Mouse (Mus musculus) liver, adult (tissue): Measurements from ENCODE around the gene Kctd11.
A peak's percentile ranks its signal among the peaks of the same experiment; 100 is the strongest.

Experiments
- GATA4 ChIP-seq: IDR thresholded peaks from 2 replicates; pipeline ENCODE4 v1.6.1; 2014; ENCODE audit warnings: mild to moderate bottlenecking, low read length; ENCODE audit not compliant: insufficient replicate concordance

The Kctd11 gene

GRCm38 (mm10) chr11:69914917-69915430 is 33.8 kb upstream of the Kctd11 start:
- TF ChIP-seq GATA4: no peak

GRCm38 (mm10) chr11:69914372-69914764 is 33.2 kb upstream of the Kctd11 start:
- TF ChIP-seq GATA4: no peak

DNA sequence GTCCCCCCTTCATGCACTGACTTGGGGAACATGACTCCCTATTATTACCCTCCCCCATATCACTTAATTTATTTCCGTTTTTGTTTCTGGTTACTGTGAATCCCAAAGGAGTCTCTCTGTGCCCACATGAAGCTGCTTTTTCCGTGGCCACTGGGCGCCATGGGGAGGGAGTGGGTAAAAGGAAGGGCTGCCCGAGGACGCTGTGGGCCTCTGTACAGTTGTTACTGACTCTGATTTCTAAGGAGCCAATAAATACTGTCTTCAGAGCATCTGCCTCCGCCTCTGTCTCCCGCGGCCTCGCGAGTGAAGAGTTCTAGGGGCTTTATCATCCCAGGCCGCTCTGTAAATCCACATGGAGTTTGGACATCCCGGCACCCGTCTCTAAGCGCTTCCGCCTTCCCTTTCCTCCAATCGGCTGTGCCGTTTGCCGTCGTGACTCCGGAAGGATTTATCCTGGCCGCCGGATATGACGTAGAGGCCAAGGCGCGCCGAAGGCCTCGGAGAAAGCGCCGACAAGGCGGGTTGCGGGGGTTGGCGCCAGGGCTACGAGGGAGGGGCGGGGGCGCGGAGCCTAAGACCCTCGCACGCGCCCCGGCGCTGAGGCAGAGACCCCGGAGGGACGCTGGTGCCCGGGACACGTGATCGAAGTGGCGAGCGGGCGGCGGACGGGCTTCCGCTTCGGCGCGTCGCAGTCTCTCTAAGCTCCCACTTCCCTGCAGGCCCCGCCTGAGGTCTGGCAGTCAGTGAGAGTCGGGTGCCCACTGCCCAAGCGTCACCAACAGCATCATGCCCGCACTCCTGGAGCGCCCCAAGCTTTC is 32.6 kb upstream of the Kctd11 start, which contains the start of gene Gps2:
Gps2 (plus strand) TSS at position 335 of the 818 bp plus-strand sequence.
- TF ChIP-seq GATA4: no peak

DNA sequence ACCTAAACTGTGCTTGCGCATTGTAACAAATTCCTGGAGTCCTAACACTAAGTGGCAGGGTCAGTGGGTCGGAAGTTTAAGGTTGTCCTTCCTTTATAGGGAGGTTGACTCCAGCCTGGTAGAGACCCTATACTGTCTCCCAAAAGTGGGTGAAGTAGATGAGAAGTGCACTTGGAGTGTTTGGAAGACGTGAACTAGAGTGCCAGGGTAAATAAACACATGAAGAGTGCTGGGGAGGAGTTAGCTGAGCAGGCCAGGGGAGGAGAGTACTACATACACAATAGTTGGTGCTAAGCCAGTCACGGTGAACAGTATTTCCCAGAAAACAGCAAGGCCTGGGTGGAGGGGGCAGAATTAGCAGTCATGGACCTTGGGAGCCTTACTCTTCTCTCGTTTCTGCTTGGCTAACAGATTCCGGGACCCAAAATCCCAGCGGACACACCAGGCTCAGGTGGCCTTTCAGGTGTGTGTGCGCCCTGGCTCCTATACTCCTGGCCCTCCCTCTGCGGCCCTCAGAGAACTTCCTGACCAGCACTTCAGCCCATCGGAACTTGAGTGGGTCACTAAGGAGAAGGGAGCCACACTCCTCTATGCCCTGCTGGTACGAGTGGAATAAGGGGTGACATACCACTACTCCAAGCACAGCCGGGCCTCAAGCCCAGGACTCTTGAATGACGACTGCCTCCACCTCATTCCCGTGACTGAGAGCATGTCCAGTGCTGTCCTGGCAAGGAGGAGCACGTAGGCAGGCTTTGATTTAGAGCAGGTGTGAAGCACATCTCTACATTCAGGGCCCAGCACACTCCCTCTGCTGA is 31.7 kb upstream of the Kctd11 start:
- no peak for TF ChIP-seq GATA4

GRCm38 (mm10) chr11:69911701-69912100 is 30.5 kb upstream of the Kctd11 start:
- TF ChIP-seq GATA4: no peak

DNA sequence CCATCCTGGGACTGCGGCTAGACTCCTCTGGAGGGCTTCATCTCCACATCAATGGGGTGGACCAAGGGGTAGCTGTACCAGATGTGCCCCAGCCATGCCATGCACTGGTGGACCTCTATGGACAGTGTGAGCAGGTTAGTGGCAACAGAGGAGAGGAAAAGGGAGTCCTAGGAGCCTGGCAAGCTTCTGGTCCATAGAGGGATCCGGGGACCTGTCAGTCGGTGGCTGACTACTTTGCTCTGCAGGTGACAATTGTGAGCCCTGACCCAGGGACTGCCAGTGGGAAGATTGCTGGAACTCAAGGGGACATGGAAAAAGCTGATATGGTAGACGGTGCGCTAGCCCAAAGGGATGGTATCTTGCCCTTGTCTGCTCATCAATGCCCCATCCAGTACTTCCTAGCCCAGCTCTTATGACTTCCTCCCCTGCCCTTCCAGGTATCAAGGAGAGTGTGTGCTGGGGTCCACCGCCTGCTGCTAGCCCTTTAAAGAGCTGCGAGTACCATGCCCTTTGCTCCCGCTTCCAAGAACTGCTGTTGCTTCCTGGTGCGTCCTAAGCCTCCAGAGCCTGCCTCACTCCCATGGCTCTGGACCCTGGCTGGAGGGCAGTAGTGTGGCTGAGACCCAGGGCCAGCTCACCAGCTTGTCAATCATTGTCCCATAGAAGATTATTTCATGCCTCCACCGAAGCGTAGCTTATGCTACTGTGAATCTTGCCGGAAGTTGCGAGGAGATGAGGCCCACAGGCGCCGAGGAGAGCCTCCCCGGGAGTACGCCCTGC is 29.8 kb upstream of the Kctd11 start:
- TF ChIP-seq GATA4: no peak

DNA sequence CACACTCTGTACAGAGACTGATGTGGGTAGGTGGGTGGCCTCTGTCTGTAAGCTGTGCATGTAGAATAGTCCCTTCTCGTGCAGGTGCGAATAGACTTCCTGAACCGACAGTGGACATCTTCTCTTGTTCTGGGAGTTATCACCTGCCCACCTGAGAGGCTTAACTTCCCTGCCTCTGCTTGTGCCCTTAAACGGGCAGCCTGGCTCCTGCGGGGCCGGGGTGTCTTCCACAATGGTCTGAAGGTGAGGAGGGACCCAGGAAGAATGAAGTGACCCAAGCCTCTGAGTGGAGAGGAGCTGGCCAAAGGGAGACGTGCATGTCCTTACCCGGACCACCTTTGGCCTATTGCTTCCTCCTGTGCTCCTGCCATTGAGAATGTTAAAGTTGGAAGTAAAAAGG is 29.0 kb upstream of the Kctd11 start:
- TF ChIP-seq GATA4: no peak

DNA sequence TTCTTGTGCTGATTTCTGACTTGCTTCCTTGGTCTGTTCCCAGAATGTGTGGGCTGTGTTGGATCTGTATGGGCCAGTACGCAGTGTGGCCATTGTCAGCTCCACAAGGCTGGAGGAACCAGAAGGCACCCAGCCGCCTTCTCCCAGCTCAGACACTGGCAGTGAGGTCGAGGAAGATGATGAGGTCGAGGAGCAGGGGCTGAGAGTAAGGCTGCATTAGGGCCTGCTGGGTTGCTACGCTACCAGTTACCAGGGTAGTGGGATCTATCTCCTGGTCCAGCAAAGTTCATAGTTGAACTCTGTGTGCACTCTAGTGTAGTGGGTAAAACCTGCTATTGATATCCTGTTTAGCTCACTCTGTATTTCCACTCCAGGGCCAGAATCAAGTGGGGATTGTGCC is 28.0 kb upstream of the Kctd11 start:
- no peak for TF ChIP-seq GATA4

GRCm38 (mm10) chr11:69908645-69909044 is 27.4 kb upstream of the Kctd11 start:
- TF ChIP-seq GATA4: no peak

- no peak for TF ChIP-seq GATA4
These were observed 23.1 kb upstream of the Kctd11 start for GRCm38 (mm10) chr11:69904311-69904710.

DNA sequence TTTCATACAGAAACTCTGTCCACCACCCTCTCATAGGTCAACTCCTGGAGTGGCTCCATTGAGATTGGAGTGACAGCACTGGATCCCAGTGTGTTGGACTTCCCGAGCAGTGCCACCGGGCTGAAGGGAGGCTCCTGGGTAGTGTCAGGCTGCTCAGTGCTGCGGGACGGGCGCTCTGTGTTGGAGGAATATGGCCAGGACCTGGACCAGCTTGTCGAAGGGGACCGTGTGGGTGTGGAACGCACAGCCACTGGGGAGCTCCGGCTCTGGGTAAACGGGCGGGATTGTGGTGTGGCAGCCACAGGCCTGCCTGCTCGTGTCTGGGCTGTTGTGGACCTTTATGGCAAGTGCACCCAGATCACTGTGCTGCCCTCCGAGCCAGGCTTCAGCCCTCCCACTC is 21.8 kb upstream of the Kctd11 start:
- TF ChIP-seq GATA4: no peak

DNA sequence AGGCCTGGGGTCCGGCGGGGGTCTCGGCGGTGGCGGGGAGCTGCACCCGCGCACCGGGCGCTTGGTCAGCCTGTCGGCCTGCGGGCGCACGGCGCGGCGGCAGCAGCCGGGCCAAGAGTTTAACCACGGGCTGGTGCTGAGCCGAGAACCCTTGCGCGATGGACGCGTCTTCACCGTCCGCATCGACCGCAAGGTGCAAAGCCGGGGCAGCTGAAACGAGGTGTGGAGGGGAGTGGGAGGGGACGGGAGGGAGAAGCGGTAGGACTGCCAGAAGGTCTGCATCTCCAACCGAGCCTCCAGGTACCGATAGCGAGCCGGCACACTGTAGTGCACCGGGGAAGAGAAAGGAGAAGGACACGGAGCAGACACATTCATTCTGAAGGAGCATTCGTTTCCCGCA is 20.8 kb upstream of the Kctd11 start:
- TF ChIP-seq GATA4: no peak

GRCm38 (mm10) chr11:69901406-69901846 is 20.2 kb upstream of the Kctd11 start:
- TF ChIP-seq GATA4: peak; percentile 75; the same call in 1 of the 2 replicates

DNA sequence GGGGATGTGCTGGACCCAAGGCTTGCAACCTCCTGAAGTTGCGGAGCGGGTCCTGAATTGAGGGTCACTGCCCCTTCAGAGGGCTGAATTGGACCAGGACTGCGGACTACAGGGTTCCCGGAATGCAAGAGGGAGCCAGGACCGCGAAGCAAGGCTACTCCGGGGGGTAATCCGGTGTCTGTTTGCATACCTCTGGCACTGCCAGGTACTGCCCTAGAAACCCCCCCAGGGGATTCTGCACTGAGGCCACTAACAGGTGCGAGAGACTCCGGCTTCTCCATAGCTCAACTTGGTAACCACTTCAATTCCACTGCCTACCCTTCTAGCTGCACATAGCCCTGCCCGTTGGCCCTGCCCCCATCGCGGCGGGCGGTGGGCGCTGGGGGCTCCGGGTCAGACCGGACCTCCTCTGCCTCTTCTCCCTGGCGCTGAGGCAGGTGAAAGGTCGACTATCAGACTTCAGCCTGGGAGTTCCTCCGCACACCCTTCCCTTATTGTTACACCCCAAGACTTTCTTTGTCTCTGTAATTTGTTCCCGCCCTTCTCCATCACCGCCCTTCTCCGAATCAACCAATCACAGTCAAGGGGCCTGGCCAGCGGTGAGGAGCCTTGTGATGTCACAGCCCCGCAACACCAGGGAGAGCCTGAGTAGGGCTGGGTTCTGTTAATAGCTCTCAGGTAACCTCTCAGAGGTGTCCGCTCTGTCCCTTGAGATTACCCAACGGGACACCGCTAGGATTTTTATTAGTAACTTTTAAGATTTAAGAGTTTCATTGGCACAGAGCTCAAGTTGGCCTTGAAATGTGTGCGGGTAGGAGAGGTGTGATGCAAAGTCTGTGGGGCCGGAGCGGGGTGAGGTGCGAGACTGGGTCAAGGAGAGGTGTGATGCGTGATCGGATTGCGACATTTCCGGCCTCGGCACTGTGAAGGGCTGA is 19.5 kb upstream of the Kctd11 start, which contains the start of the genes 2810408A11Rik and Neurl4:
2810408A11Rik (minus strand) TSS at position 517 of the 935 bp plus-strand sequence.
Neurl4 (plus strand) TSS at position 602 of the 935 bp plus-strand sequence.
- no peak for TF ChIP-seq GATA4
